Mouse (Mus musculus) brain, embryonic 18.5 days (tissue): Measurements from ENCODE around the gene Gm40460.
"Not testable (repeated sequence)": the region's sequence is repeated elsewhere in the genome, so short reads cannot be mapped to it uniquely, and the experiment has no call there.

Experiments used
- DNase-seq: peaks from one replicate; pipeline ENCODE4 v3.0.0-alpha.2; 2012; ENCODE audit warnings: low read depth, low spot score

The Gm40460 gene

GRCm38 (mm10) chr7:142240978-142241377 lies at the start of gene Gm40460:
TSS of gene Gm40460 (minus strand) at chr7:142241078.
- no peak for DNase-seq

GRCm38 (mm10) chr7:142285910-142286612 lies 45.2 kb upstream of the Gm40460 start:
- DNase-seq: not testable (repeated sequence)

GRCm38 (mm10) chr7:142285130-142285835 lies 44.4 kb upstream of the Gm40460 start:
- peak; percentile 22 for DNase-seq

- peak; percentile 79 for DNase-seq
Measured at GRCm38 (mm10) chr7:142284615-142285080, 43.8 kb upstream of the Gm40460 start.

- peak; percentile 14 for DNase-seq
Measured at GRCm38 (mm10) chr7:142284023-142284591, 43.2 kb upstream of the Gm40460 start.

GRCm38 (mm10) chr7:142282847-142283246 lies 42.0 kb upstream of the Gm40460 start:
- not testable (repeated sequence) for DNase-seq

- DNase-seq: not testable (repeated sequence)
Measured at GRCm38 (mm10) chr7:142279291-142279690, 38.4 kb upstream of the Gm40460 start.

GRCm38 (mm10) chr7:142278183-142278582 lies 37.3 kb upstream of the Gm40460 start:
- DNase-seq: peak; percentile 20

- not testable (repeated sequence) for DNase-seq
Measured at GRCm38 (mm10) chr7:142274263-142274662, 33.4 kb upstream of the Gm40460 start, which contains the start of gene Gm4559. TSS of gene Gm4559 (minus strand) at chr7:142274363.

GRCm38 (mm10) chr7:142258254-142258653 lies 17.4 kb upstream of the Gm40460 start, which contains the start of gene Gm2431:
TSS of gene Gm2431 (minus strand) at chr7:142258354.
- DNase-seq: not testable (repeated sequence)

- DNase-seq: no peak
Measured at GRCm38 (mm10) chr7:142255517-142255916, 14.6 kb upstream of the Gm40460 start.

GRCm38 (mm10) chr7:142249824-142250223 lies 8.9 kb upstream of the Gm40460 start:
- no peak for DNase-seq

- DNase-seq: no peak
Measured at GRCm38 (mm10) chr7:142231540-142231939, 9.3 kb downstream of the Gm40460 start.

- not testable (repeated sequence) for DNase-seq
Measured at GRCm38 (mm10) chr7:142229871-142230270, 11.0 kb downstream of the Gm40460 start, which contains the start of gene Krtap5-5. TSS of gene Krtap5-5 (minus strand) at chr7:142229971.

GRCm38 (mm10) chr7:142224518-142224917 lies 16.4 kb downstream of the Gm40460 start:
- DNase-seq: no peak

GRCm38 (mm10) chr7:142212136-142212535 lies 28.7 kb downstream of the Gm40460 start:
- DNase-seq: not testable (repeated sequence)

GRCm38 (mm10) chr7:142211559-142211958 lies 29.3 kb downstream of the Gm40460 start, which contains the start of gene Gm7579:
TSS of gene Gm7579 (plus strand) at chr7:142211859.
- no peak for DNase-seq

GRCm38 (mm10) chr7:142206891-142207290 lies 34.0 kb downstream of the Gm40460 start:
- DNase-seq: not testable (repeated sequence)

- DNase-seq: no peak
Measured at GRCm38 (mm10) chr7:142205488-142205887, 35.4 kb downstream of the Gm40460 start.

GRCm38 (mm10) chr7:142201064-142201463 lies 39.8 kb downstream of the Gm40460 start, which contains the start of gene Krtap5-3:
TSS of gene Krtap5-3 (plus strand) at chr7:142201364.
- DNase-seq: no peak

- DNase-seq: no peak
Measured at GRCm38 (mm10) chr7:142198748-142199147, 42.1 kb downstream of the Gm40460 start.
